Mouse (Mus musculus) G1E (cell line): ENCODE data around the gene Zdhhc7.

Experiments used
- CTCF ChIP-seq: IDR thresholded peaks from 2 replicates; pipeline ENCODE4 v1.5.1; 2012; ENCODE audit warnings: low read depth, low read length, inconsistent platforms, mixed read lengths
- GATA2 ChIP-seq: IDR thresholded peaks from 2 replicates; pipeline ENCODE4 v1.6.1; 2012; ENCODE audit warnings: low read depth, low read length, inconsistent platforms, borderline replicate concordance

- TF ChIP-seq GATA2 (no peak), CTCF (no peak)
These were observed 63.7 kb downstream of the Zdhhc7 start for GRCm38 (mm10) chr8:120037611-120038010.
